Mouse (Mus musculus): ENCODE measurements around the gene Gm21256.
"Not testable (repeated sequence)": the region's sequence is repeated elsewhere in the genome, so short reads cannot be mapped to it uniquely, and the experiment has no call there.

The Gm21256 gene

GRCm38 (mm10) chrY:47450660-47451059 lies at the start of gene Gm21256:
TSS of gene Gm21256 (plus strand) at chrY:47450960.
- in situ Hi-C loops (cut with MboI, MseI): not testable (repeated sequence)
